Mouse (Mus musculus): ENCODE data around the gene Fkbp15. TPM values are rescaled to one million over a fixed set of nuclear protein-coding genes. Genes with fewer than 3 reads are reported as not detected.

Gene Fkbp15
- polyA plus RNA-seq, 1 experiment from 2014 or later, result 22.9 TPM

DNA sequence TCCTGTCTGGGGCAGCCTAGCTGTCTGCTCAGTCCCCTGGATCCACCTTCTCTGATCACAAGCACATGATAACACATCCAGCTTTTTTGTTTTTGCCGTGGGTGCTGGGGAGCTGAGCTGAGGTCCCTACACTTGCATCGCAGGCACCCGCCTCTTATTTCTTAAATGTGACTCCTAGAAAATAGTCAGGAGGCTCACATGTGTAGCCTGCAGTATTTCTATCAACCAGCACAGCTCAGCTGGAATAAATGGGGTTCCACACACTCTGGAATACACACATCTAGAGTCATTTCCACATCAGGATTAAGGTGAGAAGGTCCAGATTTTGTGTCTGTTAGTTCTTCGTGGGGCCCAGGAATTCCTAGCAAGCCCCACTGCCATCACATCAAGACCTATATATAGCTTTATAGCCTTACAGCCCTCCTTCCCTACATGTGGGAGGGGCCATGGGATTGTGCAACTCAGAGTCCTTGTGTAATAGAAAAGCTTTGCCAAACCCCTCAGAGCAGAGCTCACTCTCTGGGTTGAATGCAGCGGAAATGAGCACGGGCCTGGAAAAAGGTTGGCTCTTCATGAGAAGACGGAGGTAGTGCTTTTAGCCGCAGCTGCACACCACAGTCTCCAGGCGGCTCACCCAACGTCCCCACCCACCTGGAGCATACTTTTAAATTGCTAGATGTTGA is 95.1 kb downstream of the Fkbp15 start:
- H3K27me3 ChIP-seq (replicated peaks; ENCODE audit: control insufficient read depth, insufficient read depth, low read length), result no peaks in the 10 kb centered on the region
- no peak for ATAC-seq
- no peak overlapping the region for H3K4me3 ChIP-seq (ENCODE audit: low read length)
- H3K9me3 ChIP-seq (ENCODE audit: control insufficient read depth, low read length), result no peaks in the 10 kb centered on the region
- no peak overlapping the region for H3K27ac ChIP-seq (ENCODE audit: low read depth, low read length)
- WGBS, result 82% methylated on average over 10 of the region's 10 CpGs
- H3K36me3 ChIP-seq (ENCODE audit: control insufficient read depth, insufficient read depth, low read length), result no peaks in the 10 kb centered on the region
- no peak overlapping the region for H3K9ac ChIP-seq (ENCODE audit: low read depth, low read length)
- no peaks in the 10 kb centered on the region for H3K4me1 ChIP-seq (ENCODE audit: control insufficient read depth, insufficient read depth, low read depth, low read length)
- H3K4me2 ChIP-seq (ENCODE audit: low read length), result no peak overlapping the region

DNA sequence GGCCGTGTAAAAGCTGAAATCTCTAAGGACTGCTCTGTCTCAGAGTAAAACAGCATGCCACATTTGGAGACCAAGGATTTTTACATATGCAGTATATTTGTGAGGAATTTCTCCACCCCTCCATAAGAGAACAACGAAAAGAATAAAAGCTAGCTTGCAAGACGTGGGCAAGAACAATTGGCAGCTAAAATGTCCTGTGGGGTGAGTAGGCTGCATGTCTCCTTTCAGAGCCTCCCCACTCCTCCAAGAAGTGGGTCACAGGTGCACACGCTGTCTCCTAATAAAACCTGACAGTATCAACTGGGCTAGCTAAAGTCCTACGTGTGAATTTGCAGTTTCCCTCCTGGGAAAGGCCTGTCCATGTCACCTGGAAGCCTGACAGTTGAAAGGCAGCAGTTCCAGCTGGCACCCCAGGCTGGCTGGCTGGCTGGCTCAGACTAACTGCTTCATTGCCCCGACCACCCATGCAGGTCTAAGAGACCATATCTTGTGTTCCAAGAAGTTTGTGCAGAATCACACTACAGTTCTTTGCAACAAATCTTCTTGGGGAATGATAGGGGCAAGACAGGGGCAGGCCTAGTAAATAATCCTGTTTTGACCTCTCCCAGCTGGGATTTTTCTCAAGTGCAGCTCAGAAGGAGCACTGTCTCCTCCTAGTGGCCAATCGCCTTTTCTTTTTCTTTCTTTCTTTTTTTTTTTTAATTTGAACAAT is 97.1 kb downstream of the Fkbp15 start:
- ATAC-seq, result peak; percentile 84
- H3K9me3 ChIP-seq (ENCODE audit: control insufficient read depth, low read length), result no peaks in the 10 kb centered on the region
- 32% methylated on average over 7 of the region's 7 CpGs for WGBS

DNA sequence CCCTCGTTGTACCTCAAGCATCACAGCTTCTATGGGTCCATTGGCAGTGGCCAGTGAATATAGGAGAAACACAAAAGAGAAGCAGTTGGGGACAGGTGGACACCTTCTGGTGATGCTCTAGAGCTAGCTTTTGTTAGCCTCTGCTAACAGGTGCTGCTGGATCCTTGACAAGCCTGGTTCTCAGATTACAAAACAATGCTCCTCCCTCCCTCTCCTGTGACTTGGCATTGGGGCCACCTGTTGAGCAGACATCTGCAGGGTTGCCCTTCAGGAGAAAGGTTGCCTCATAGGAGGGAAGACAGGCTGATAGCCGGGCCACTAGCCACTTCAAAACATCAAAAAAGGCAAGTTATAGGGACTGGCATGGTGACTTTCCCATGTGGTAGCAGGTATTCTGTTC is 98.1 kb downstream of the Fkbp15 start, which contains the start of gene Slc31a2:
Slc31a2 (plus strand) TSS at position 287 of the 400 bp plus-strand sequence.
- Histone ChIP-seq H3K27me3 (replicated peaks; ENCODE audit: control insufficient read depth, insufficient read depth, low read length) (no peaks in the 10 kb centered on the region), H3K4me2 (ENCODE audit: low read length) (no peak within 1 kb of the TSS), H3K4me3 (ENCODE audit: low read length) (no peak within 1 kb of the TSS), H3K27ac (ENCODE audit: low read depth, low read length) (no peak within 1 kb of the TSS), H3K36me3 (ENCODE audit: control insufficient read depth, insufficient read depth, low read length) (no peaks in the 10 kb centered on the region), H3K9ac (ENCODE audit: low read depth, low read length) (no peak within 1 kb of the TSS), H3K4me1 (ENCODE audit: control insufficient read depth, insufficient read depth, low read depth, low read length) (no peaks in the 10 kb centered on the region), H3K9me3 (ENCODE audit: control insufficient read depth, low read length) (no peaks in the 10 kb centered on the region)
- WGBS, result 53% methylated on average over 2 of the region's 2 CpGs
- no peak for ATAC-seq

More for the DNA sequence above, 97.1 kb downstream of the Fkbp15 start:
- no peak overlapping the region for H3K4me3 ChIP-seq (ENCODE audit: low read length)
- no peaks in the 10 kb centered on the region for H3K36me3 ChIP-seq (ENCODE audit: control insufficient read depth, insufficient read depth, low read length)
- no peak overlapping the region for H3K9ac ChIP-seq (ENCODE audit: low read depth, low read length)
- H3K4me1 ChIP-seq (ENCODE audit: control insufficient read depth, insufficient read depth, low read depth, low read length), result no peaks in the 10 kb centered on the region
- no peak overlapping the region for H3K4me2 ChIP-seq (ENCODE audit: low read length)
- H3K27ac ChIP-seq (ENCODE audit: low read depth, low read length), result no peak overlapping the region
- H3K27me3 ChIP-seq (replicated peaks; ENCODE audit: control insufficient read depth, insufficient read depth, low read length), result no peaks in the 10 kb centered on the region

DNA sequence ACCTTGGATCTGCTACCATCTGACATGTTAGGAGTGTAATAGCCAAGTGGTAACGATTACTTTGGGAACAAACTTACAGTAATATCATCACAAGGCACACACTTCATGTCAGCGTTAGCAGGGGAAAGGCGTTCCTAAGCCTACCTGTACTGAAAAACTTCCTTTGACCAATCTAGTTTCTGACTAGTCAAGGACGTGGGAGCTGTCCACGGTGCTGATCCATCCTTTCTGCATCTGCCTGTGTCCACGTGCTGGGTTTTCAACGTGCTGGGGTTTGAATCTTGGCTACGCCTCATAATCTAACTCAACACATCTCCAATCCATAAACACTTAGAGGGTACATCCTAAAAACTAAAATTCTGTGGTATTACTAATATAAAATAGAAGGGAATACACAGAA is 103.4 kb downstream of the Fkbp15 start:
- Histone ChIP-seq H3K9ac (ENCODE audit: low read depth, low read length) (no peak overlapping the region), H3K4me3 (ENCODE audit: low read length) (no peak overlapping the region), H3K4me1 (ENCODE audit: control insufficient read depth, insufficient read depth, low read depth, low read length) (no peaks in the 10 kb centered on the region), H3K4me2 (ENCODE audit: low read length) (no peak overlapping the region), H3K9me3 (ENCODE audit: control insufficient read depth, low read length) (no peaks in the 10 kb centered on the region), H3K27me3 (replicated peaks; ENCODE audit: control insufficient read depth, insufficient read depth, low read length) (no peaks in the 10 kb centered on the region), H3K36me3 (ENCODE audit: control insufficient read depth, insufficient read depth, low read length) (no peaks in the 10 kb centered on the region), H3K27ac (ENCODE audit: low read depth, low read length) (no peak overlapping the region)
- 36% methylated on average over 8 of the region's 8 CpGs for WGBS
- ATAC-seq, result no peak

DNA sequence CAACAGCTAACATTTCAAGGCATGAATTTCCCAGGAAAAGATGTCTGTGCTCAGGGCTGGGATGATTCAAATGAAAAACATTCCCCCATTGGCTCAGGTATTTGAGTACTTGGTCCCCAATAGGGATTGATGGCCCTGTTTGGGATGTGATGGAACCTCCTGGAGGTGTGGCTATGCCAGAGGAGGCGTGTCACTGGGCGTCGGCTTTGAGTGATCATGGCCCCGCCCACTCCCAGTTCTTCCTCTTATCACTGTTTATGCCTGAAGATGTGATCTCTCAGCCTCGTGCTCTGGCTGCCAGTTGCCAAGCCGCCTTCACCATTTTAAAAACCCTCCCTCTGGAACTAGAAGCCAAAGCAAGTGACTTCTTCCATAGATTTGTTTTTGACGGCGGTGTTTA is 105.8 kb downstream of the Fkbp15 start:
- H3K27me3 ChIP-seq (replicated peaks; ENCODE audit: control insufficient read depth, insufficient read depth, low read length), result no peaks in the 10 kb centered on the region
- H3K36me3 ChIP-seq (ENCODE audit: control insufficient read depth, insufficient read depth, low read length), result no peaks in the 10 kb centered on the region
- H3K9me3 ChIP-seq (ENCODE audit: control insufficient read depth, low read length), result no peaks in the 10 kb centered on the region
- no peak overlapping the region for H3K9ac ChIP-seq (ENCODE audit: low read depth, low read length)
- no peak overlapping the region for H3K4me3 ChIP-seq (ENCODE audit: low read length)
- H3K4me2 ChIP-seq (ENCODE audit: low read length), result no peak overlapping the region
- H3K4me1 ChIP-seq (ENCODE audit: control insufficient read depth, insufficient read depth, low read depth, low read length), result no peaks in the 10 kb centered on the region
- no peak for ATAC-seq
- WGBS, result 65% methylated on average over 8 of the region's 8 CpGs
- H3K27ac ChIP-seq (ENCODE audit: low read depth, low read length), result no peak overlapping the region

DNA sequence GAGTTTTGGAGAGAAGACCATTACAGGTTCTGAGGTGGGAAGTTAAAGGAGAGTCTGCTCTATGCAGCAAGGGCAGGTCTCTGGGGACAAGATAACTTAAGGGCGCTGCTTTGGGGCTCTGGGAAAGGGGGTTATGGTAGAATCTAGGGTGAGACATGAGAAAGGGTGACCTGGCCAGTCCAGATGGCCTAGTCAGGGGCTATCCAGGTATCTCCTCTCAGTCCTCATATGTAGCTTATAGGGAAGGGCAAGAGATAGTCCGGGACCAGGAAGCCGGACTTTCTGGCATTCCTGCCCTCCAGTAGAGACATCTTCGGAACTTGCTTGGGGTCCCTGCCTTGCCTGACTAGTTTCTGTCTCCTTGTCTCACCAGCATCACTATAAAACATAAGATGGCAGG is 108.6 kb downstream of the Fkbp15 start:
- Histone ChIP-seq H3K4me1 (ENCODE audit: control insufficient read depth, insufficient read depth, low read depth, low read length) (no peaks in the 10 kb centered on the region), H3K27ac (ENCODE audit: low read depth, low read length) (no peak overlapping the region), H3K9ac (ENCODE audit: low read depth, low read length) (no peak overlapping the region), H3K36me3 (ENCODE audit: control insufficient read depth, insufficient read depth, low read length) (no peaks in the 10 kb centered on the region), H3K4me3 (ENCODE audit: low read length) (no peak overlapping the region), H3K9me3 (ENCODE audit: control insufficient read depth, low read length) (no peaks in the 10 kb centered on the region), H3K4me2 (ENCODE audit: low read length) (no peak overlapping the region), H3K27me3 (replicated peaks; ENCODE audit: control insufficient read depth, insufficient read depth, low read length) (no peaks in the 10 kb centered on the region)
- 88% methylated on average over 4 of the region's 4 CpGs for WGBS
- no peak for ATAC-seq

DNA sequence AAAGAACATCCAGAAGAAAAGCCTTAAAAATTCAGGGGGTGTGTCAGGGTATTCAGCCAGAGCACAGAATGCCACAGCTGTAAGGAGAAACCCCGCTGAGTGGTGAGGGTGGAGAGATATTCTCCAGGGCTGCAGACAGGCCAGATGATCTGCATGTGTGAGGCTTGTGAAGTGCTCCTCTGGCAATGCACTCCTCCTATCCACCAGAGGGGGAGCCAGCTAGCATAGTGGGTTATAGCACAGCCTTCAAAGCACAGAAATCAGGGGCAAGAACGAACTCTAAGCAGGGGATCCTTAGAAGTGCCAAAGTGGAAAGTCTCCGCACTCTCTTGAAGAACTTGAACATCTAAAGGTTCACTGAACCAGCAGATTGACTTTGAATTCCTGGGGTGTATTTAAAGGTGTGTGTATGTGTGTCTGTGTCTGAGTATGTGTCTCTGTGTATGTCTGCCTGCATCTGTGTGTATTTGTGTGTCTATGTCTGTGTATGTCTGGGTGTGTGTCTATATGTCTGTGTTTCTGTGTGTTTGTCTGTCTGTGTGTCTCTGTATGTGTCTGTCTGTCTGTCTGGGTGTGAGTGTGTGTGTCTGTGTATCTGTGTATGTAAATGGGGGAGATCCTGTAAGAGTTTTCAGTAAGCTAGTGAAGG is 109.3 kb downstream of the Fkbp15 start:
- ATAC-seq, result no peak
- WGBS, result 36% methylated on average over 3 of the region's 3 CpGs
- no peaks in the 10 kb centered on the region for H3K4me1 ChIP-seq (ENCODE audit: control insufficient read depth, insufficient read depth, low read depth, low read length)

More for the DNA sequence above, 109.3 kb downstream of the Fkbp15 start:
- Histone ChIP-seq H3K9ac (ENCODE audit: low read depth, low read length) (no peak overlapping the region), H3K27me3 (replicated peaks; ENCODE audit: control insufficient read depth, insufficient read depth, low read length) (no peaks in the 10 kb centered on the region), H3K9me3 (ENCODE audit: control insufficient read depth, low read length) (no peaks in the 10 kb centered on the region), H3K4me3 (ENCODE audit: low read length) (no peak overlapping the region), H3K27ac (ENCODE audit: low read depth, low read length) (no peak overlapping the region), H3K36me3 (ENCODE audit: control insufficient read depth, insufficient read depth, low read length) (no peaks in the 10 kb centered on the region), H3K4me2 (ENCODE audit: low read length) (no peak overlapping the region)

Data from hindbrain, embryonic 16.5 days (tissue).